Mouse (Mus musculus) megakaryocyte, embryonic 14.5 days (primary cell): ENCODE data around the gene Sdr42e1.

Source experiments
- FLI1 ChIP-seq: IDR thresholded peaks from 2 replicates; pipeline ENCODE4 v1.6.1; 2012; ENCODE audit warnings: low read length, inconsistent platforms, mixed read lengths
- GATA1 ChIP-seq: IDR thresholded peaks from 3 replicates; pipeline ENCODE4 v1.6.1; 2012; ENCODE audit warnings: mixed read lengths, low read length, inconsistent platforms, borderline replicate concordance

DNA sequence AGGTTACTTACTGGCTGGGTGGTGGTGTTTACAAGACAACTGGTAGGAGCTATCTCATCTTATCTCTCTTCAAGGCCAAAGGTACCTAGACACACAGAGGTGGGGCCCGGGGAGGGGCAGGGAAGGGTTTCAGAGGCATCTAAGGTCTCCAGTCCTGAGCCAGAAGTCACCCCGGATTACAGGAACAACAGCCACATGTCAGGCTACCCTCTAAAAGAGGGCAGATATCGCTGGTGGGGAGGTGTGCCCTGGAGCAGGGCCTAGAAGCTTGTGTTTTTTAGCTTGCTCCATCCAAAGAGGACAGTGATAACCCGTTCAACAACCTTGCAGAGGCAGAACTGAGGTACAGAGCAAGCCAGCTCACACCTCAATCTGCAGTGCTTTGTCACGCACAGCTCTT, 27.0 kb downstream of the Sdr42e1 start:
- TF ChIP-seq FLI1 (no peak), GATA1 (no peak)
